Mouse (Mus musculus) T-cell, adult 66 days (primary cell): ENCODE results near the gene Ccdc148. TPM values are rescaled to one million over a fixed set of nuclear protein-coding genes. Genes with fewer than 3 reads are reported as not detected.

Experiments used
- total RNA-seq, 2 experiments: library from RNA; stranded (reverse); gene quantifications; 3 replicates in 1 of 2; 4 replicates in 1 of 2; pipeline ENCODE4 v1.2.4; 2023

The Ccdc148 gene
- under 1 TPM; 0.24 to 0.44 TPM for total RNA-seq

GRCm38 (mm10) chr2:59160605-59160963, at the start of gene Ccdc148, which contains the start of gene Pkp4:
Gene Ccdc148 (minus strand): TSS chr2:59160683.
Gene Pkp4 (plus strand): TSS chr2:59160850.

GRCm38 (mm10) chr2:58859134-58859533, 301.3 kb downstream of the Ccdc148 start, which contains the start of gene Gm11099:
Gene Gm11099 (plus strand): TSS chr2:58859434.

Other genes starting within 250 kb of the Ccdc148 start
- 10 to 100 TPM; 31.1 to 32.6 TPM for gene Pkp4, start 167 bp upstream of the Ccdc148 start, total RNA-seq